Mouse (Mus musculus) left cerebral cortex, postnatal 14 days (tissue): ENCODE results near the gene Inpp4b. TPM values are rescaled to one million over a fixed set of nuclear protein-coding genes. Genes with fewer than 3 reads are reported as not detected.

Experiments
- DNase-seq, 2 experiments: peaks; one replicate each; pipeline ENCODE4 v3.0.0; 2021 to 2022; ENCODE audit warnings: low spot score in 2 of 2, mixed read lengths in 1 of 2
- intact Hi-C: fragments of 180-260 bp; cut with DNase I; formaldehyde crosslinking; loops from one replicate; pipeline ENCODE4 v1.15.1; 2025
- total RNA-seq, 2 experiments: library from RNA; stranded (reverse); gene quantifications; 2 replicates each; pipeline ENCODE4 v1.2.3; 2021

The Inpp4b gene
- total RNA-seq, 2 experiments from 2014 or later: 9.8 to 12.6 TPM

DNA sequence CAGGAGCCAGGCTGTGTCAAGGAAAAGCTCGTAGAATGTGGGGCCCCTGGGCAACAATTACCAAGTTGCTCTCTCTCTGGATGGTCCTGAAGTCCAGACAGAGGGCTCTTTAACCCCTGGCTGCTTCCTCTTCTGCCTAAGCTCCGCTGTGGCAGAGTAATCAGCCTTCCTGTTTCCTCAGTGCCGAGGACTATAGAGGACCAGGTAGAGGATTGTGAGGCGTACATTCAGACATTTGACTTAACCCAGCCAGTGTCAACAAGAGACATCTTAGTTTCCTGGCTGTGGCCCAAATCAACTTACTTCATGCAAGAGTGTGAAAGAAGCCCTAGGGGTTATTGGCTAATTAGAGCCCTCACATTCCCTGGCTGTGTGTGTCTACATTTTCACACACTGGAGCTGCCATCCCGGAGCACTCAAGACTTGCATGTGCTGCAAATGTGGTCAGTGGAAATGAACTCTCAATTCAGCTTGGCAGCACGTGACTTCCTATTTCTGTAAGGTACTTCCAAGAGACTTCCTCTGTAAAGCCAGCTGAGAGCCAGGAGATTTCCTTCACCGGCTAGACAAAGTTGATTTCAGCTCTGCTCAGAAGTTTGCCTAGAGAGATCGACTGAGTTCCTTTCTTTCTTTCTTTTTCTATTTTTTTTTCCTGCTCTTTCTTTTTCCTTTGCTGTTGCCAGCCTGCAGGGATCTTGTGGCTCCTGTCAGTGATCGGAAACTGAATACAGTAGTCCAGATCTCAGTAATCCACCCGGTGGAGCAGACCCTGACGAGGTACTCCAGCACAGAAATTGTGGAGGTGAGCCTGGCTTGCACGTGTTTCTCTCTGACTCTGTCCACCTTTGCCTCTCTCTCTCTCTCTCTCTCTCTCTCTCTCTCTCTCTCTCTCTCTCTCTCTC, 425.3 kb downstream of the Inpp4b start:
- intact Hi-C loops: no loop called here
- DNase-seq: peak in 1 of 2 experiments; percentile 10

- no peak for DNase-seq
- intact Hi-C loops: no loop called here
These were observed 425.9 kb downstream of the Inpp4b start for GRCm38 (mm10) chr8:81768313-81768675.

GRCm38 (mm10) chr8:81768731-81769445, 426.5 kb downstream of the Inpp4b start:
- intact Hi-C loops: no loop called here
- DNase-seq: no peak

DNA sequence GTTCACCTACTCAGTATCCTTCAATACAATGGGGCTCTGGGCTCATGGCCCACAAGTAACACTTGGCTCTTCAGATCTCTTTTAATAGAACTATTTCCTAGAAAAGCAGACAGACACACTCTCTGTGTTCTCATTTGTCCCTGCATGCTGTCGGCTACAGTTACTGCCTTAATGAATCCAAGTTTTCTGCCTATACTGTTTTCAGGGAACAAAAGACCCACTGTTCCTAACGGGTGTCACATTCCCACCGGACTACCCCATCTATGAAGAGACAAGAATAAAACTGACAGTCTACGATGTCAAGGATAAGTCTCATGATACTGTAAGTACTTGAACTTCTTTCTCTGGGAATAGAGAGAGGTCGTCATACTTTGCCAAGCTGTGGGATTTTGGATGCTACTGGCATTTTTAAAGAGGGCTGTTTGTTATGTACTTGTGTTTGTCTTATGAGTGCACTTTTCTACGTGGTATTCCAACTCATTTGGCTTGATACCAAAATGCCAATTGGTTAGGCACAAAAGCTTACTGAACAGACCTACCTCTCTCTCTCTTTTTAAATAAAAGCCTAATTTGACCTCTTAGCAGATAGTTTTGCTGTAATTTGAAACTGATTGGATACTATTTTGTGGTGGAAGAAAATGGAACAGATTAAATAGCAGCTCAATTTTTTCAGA, 428.4 kb downstream of the Inpp4b start:
- intact Hi-C loops: no loop called here
- no peak for DNase-seq

- intact Hi-C loops: no loop called here
- no peak for DNase-seq
These were observed 430.5 kb downstream of the Inpp4b start for GRCm38 (mm10) chr8:81772855-81773254.

DNA sequence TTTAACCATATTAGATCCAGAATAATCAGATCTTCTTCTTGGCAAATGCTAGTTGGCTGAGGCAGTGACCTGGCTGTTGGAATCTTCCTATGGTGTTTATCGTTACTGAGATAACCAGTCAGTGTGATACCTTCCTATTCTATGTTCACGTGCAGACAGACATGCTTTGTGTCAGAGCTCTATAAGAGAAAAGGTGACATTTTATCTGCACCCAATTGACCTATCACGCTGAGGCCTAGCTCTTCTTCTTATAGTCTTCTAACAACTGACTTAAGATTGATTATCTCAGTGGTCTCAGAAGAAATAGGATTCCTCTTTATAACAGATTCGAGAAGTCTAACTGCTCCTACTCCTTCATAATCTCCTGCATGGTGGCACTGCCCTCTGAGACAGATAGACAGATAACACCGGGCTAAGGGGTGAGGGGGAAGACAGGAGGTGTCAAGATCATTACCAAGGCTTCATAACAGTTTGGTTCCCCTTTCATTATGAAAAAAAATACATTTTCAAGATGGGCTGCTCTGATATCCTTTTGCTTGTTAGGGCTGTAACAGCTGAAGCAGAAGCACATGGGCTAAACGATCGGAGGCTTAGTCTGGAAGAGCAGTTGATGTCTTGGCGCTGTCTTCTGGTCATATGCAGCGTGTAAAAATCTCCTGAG, 431.1 kb downstream of the Inpp4b start:
- no peak for DNase-seq
- intact Hi-C loops: no loop called here

GRCm38 (mm10) chr8:81774010-81774409, 431.7 kb downstream of the Inpp4b start:
- intact Hi-C loops: no loop called here
- no peak for DNase-seq

DNA sequence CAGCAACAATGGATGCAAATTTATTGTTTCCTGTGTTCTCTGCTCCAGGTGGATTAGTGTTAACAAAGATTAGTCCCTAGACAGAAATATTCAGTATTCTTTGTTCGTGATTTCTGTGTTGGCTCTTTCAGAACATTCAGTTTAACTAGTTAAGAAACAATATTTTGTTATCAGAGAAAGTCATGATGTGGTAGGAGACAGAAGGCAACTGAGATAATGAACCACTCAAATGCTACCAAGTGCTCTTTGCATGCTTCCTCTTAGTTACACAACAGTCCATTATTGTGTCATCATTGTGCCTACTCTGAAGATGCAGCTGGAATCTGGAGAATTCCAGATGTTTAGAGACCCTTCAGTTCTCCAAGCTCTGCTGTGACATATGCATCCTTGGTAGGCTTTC, 432.1 kb downstream of the Inpp4b start:
- no peak for DNase-seq
- intact Hi-C loops: no loop called here

DNA sequence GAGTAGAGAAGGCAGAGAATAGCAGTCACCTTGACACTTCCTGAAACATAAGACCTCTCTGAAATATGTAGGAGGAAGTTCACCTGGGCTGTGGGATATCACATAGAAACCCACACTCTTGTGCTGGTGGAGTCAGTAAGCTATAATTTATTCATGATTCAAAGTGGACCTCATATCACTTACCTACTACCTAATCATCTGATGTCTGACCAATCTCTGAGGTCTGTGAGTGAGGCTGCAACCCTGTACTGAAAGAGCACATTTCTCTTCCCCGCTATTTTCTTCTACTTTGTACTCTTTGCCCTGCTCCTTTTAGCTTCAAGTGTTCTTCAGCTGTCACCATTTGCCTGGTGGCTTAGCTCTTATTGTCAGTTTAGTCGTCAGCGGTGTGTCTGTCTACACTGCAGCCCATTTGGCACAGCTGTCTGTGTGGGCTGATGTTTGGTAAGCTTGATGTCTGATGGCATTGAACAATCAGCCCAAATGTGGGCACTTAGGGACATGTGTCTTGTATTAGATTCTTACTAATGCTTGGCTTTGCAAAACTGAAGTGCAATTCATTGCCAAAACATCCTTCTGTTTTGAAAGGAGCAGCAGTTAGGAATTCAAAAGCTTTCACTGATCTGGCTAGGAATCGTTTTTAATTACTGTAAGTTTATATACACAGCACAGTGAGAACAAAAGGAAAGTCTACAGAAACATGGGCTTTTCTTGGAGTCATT, 434.3 kb downstream of the Inpp4b start:
- intact Hi-C loops: no loop called here
- no peak for DNase-seq

GRCm38 (mm10) chr8:81777704-81778103, 435.3 kb downstream of the Inpp4b start:
- intact Hi-C loops: no loop called here
- DNase-seq: no peak

DNA sequence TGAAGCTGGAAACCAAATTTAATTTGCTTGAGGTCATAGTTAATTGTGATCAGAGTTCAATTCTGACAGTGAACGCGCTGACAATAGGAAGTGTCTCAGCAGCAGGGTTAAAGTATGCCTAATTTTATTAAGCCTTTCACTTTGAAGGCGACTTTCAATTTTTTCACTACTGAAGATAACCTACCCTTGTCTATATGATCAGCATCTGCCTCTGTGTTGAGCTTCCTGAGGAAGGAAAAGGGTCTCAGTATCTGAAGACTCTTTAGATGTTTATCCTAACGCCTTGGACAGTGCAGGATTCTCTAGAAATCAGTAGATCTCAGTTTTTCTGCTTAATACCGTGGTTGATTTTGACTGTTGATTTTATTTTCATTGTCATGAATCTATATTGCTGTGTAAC, 437.1 kb downstream of the Inpp4b start:
- no peak for DNase-seq
- intact Hi-C loops: no loop called here

DNA sequence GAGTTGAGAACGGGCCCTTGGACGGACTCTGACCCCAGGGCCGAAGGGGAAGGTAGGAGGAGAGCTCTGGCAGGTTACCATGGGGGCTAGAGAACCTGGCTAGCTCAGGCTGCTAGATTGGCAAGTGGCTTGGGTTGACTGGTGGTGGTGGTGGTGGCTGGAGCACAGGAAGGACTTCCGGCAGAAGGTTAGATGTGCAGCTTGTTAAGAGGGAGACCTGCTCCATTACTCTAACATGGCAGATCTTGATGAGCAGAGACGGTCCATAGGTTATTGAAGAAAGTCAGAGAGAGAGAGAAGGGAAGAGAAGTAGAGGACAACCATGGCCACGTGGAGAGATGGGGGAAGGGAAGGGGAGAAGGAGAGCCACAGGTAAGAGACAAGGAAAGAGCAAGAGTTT, 437.8 kb downstream of the Inpp4b start:
- intact Hi-C loops: no loop called here
- no peak for DNase-seq

GRCm38 (mm10) chr8:81780921-81781675, 438.7 kb downstream of the Inpp4b start:
- DNase-seq: no peak
- intact Hi-C loops: no loop called here

GRCm38 (mm10) chr8:81782781-81783180, 440.4 kb downstream of the Inpp4b start:
- DNase-seq: no peak
- intact Hi-C loops: no loop called here

GRCm38 (mm10) chr8:81784775-81785174, 442.4 kb downstream of the Inpp4b start:
- intact Hi-C loops: no loop called here

GRCm38 (mm10) chr8:81788498-81788897, 446.1 kb downstream of the Inpp4b start:
- DNase-seq: no peak
- intact Hi-C loops: no loop called here

More at GRCm38 (mm10) chr8:81784775-81785174, 442.4 kb downstream of the Inpp4b start:
- no peak for DNase-seq

- DNase-seq: no peak
These were observed 450.3 kb downstream of the Inpp4b start for GRCm38 (mm10) chr8:81792649-81793048.

GRCm38 (mm10) chr8:81798501-81798900, 456.1 kb downstream of the Inpp4b start:
- DNase-seq: no peak
- intact Hi-C loops: no loop called here

More at GRCm38 (mm10) chr8:81792649-81793048, 450.3 kb downstream of the Inpp4b start:
- intact Hi-C loops: no loop called here
